ENCODE assay signal across 26 mouse cellular contexts in genomic region chr5:106680636-106681458, GRCm38 (mm10). TPM values are rescaled to one million over a fixed set of nuclear protein-coding genes. Genes with fewer than 3 reads are reported as not detected.
DNase-seq lines count a peak whose midpoint lies in the region; ATAC-seq and TF ChIP-seq lines count a peak whose summit lies in the region.
"Had no signal": no experiment of that assay in that cellular context is flagged by ENCODE, and none has a peak within 500 bp of the region (broad histone marks: within the 10 kb centered on the region; RNA-seq: fewer than 3 reads in every experiment).

No protein-coding gene starts in this region.

- no peak for TF ChIP-seq RAD21 in CH12.LX (IDR thresholded peaks at IDR 0.05; ENCODE audit: low read depth, low read length)

- H3K4me2 ChIP-seq in CH12.LX (ENCODE audit: insufficient read depth, low read depth, poor library complexity, severe bottlenecking) = no peak overlapping the region
- H3K4me2 ChIP-seq: embryonic facial prominence, embryonic 13.5 days; forebrain, embryonic 13.5 days; heart, embryonic 13.5 days; hindbrain, embryonic 12.5 days; kidney, embryonic 15.5 days; neural tube, embryonic 13.5 days had no signal

- no peak overlapping the region for H3K9ac ChIP-seq in CH12.LX (ENCODE audit: insufficient read depth, low read depth)
- H3K9ac ChIP-seq: embryonic facial prominence, embryonic 13.5 days; forebrain, embryonic 13.5 days; heart, embryonic 13.5 days; hindbrain, embryonic 12.5 days; kidney, embryonic 15.5 days; neural tube, embryonic 13.5 days had no signal

- peaks cover 2 to 18% of the 10 kb centered on the region in 2 experiments; a peak in 1 of 4 replicates for H3K4me1 ChIP-seq in CH12.LX (ENCODE audit: control insufficient read depth in 1 of 2, insufficient read depth in 2 of 2)
- H3K4me1 ChIP-seq: embryonic facial prominence, embryonic 13.5 days; forebrain, embryonic 13.5 days; hindbrain, embryonic 12.5 days; kidney, embryonic 15.5 days; neural tube, embryonic 13.5 days had no signal

- H3K79me2 ChIP-seq in CH12.LX (replicated peaks; ENCODE audit: control insufficient read depth, extremely low read depth, insufficient read depth, poor library complexity, severe bottlenecking) = peaks cover 4% of the 10 kb centered on the region

- TF ChIP-seq CTCF in CH12.LX (conservative IDR thresholded peaks at IDR 0.05 in 1 of 2, IDR thresholded peaks at IDR 0.05 in 1 of 2; ENCODE audit: low read depth in 2 of 2, low read length in 2 of 2) = no peak

- no peak overlapping the region for H3K4me3 ChIP-seq in CH12.LX (replicated peaks in 1 of 3; ENCODE audit: low read depth in 2 of 3, low read length in 2 of 3, poor library complexity in 1 of 3)
- H3K4me3 ChIP-seq: embryonic facial prominence, embryonic 13.5 days; erythroblast, embryonic 14.5 days; forebrain, embryonic 13.5 days; heart, embryonic 13.5 days; hindbrain, embryonic 12.5 days; kidney, embryonic 15.5 days; myocyte; neural tube, embryonic 13.5 days had no signal

- peak; percentile 37 for DNase-seq in heart, adult 11 months
- no peak for DNase-seq in heart, postnatal 10 days
- DNase-seq in CH12.LX (ENCODE audit: extremely low read depth) = no peak
- no peak for DNase-seq in adrenal gland, adult 2 months
- DNase-seq in cerebellum, postnatal 14 days = no peak
- DNase-seq: adrenal gland, postnatal 14 days; cerebellum, adult 9-10 months; kidney, postnatal 36 days; midbrain, embryonic 14.5 days; right cerebral cortex, adult 18-20 months; right cerebral cortex, postnatal 4 days; thymus, adult 18-20 months; thymus, postnatal 4 days had no signal

- no peaks in the 10 kb centered on the region for H3K27me3 ChIP-seq in CH12.LX (replicated peaks)
- H3K27me3 ChIP-seq: embryonic facial prominence, embryonic 13.5 days; forebrain, embryonic 13.5 days; heart, embryonic 13.5 days; hindbrain, embryonic 12.5 days; kidney, embryonic 15.5 days; neural tube, embryonic 13.5 days had no signal

- peaks cover 0 to 29% of the 10 kb centered on the region in 2 experiments for H3K36me3 ChIP-seq in CH12.LX (replicated peaks in 1 of 2; ENCODE audit: control insufficient read depth in 1 of 2, insufficient read depth in 1 of 2, low read length in 1 of 2)
- H3K36me3 ChIP-seq: hindbrain, embryonic 12.5 days had no signal

- TF ChIP-seq POLR2A in CH12.LX (IDR thresholded peaks at IDR 0.05; ENCODE audit: low read depth, low read length) = no peak

- intact Hi-C loops in heart, postnatal 10 days (cut with DNase I) = no loop called here

- H3K9me3 ChIP-seq in CH12.LX (replicated peaks; ENCODE audit: low read length) = no peaks in the 10 kb centered on the region
- H3K9me3 ChIP-seq: embryonic facial prominence, embryonic 13.5 days; forebrain, embryonic 13.5 days; heart, embryonic 13.5 days; hindbrain, embryonic 12.5 days; kidney, embryonic 15.5 days; neural tube, embryonic 13.5 days had no signal

- 0 out of 2 replicates have a peak, but pooled peaks have one; percentile 13 for ATAC-seq in common myeloid progenitor, adult 5-6 weeks (replicated peaks; ENCODE audit: low read depth, poor library complexity, severe bottlenecking)
- peak; percentile 32; the same call in 1 of the 2 replicates for ATAC-seq in megakaryocyte-erythroid progenitor cell, adult 5-6 weeks (replicated peaks; ENCODE audit: low FRiP score, low TSS enrichment, poor library complexity, severe bottlenecking)
- ATAC-seq: CD4-positive, CD25-positive, alpha-beta regulatory T cell, adult 4 months; forebrain, embryonic 13.5 days; intestine, postnatal 0 days; lung, postnatal 0 days had no signal

- in situ Hi-C loops in CH12.LX (cut with MboI; ENCODE audit: low pct_ligation_motif_present, low pct_unique_long_range_greater_than_20kb, low sequenced_read_pairs) = no loop called here

- dilution Hi-C loops in CH12.LX (cut with MboI; ENCODE audit: extremely low pct_ligation_motif_present, extremely low pct_unique_long_range_greater_than_20kb, low sequenced_read_pairs) = no loop called here

- H3K27ac ChIP-seq in CH12.LX (ENCODE audit: insufficient read depth, low read depth) = no peak overlapping the region
- H3K27ac ChIP-seq: embryonic facial prominence, embryonic 13.5 days; forebrain, embryonic 13.5 days; heart, embryonic 13.5 days; hindbrain, embryonic 12.5 days; kidney, embryonic 15.5 days; neural tube, embryonic 13.5 days had no signal

- no peak for TF ChIP-seq EP300 in CH12.LX (IDR thresholded peaks at IDR 0.05; ENCODE audit: low read length)

TF ChIP-seq in CH12.LX, 34 proteins besides CTCF, POLR2A, EP300 and RAD21:
- TF ChIP-seq MAZ (IDR thresholded peaks at IDR 0.05; ENCODE audit: low read depth, low read length) = no peak
- peak; percentile 57; the same call in 1 of the 2 replicates for TF ChIP-seq ZNF384 (IDR thresholded peaks at IDR 0.05; ENCODE audit: low read depth, low read length)

RNA-seq across cellular contexts. Expression of gene Zfp644, which starts 16.2 kb away (rescaled TPM):
- total RNA-seq in heart, postnatal 10 days (2021) = 10 to 100 TPM; 93.5 to 98.2 TPM
- total RNA-seq in CH12.LX (2012; rRNA removed) (15.1 and 19.2 TPM in 2 replicates), CH12.LX (2014; rRNA removed) (28.7 and 32.4 TPM in 2 replicates)
- 15.4 and 17.7 TPM in 2 replicates for polyA plus RNA-seq in CH12.LX (2012; ENCODE audit: insufficient read length, low read depth)
- 98.8 and 105 TPM in 2 replicates for total RNA-seq in common myeloid progenitor, adult 5-6 weeks (2017)
- 96.0 and 98.1 TPM in 2 replicates for total RNA-seq in megakaryocyte-erythroid progenitor cell, adult 5-6 weeks (2014; fragmentation: Nextera tagmentation)
- 75.3 and 86.9 TPM in 2 replicates for total RNA-seq in megakaryocyte-erythroid progenitor cell, adult 5-6 weeks (2017)
- 10 to 100 TPM; 63.5 to 65.2 TPM for total RNA-seq in adrenal gland, adult 2 months (2021)
- 4.4 and 5.6 TPM in 2 replicates for polyA plus RNA-seq in adrenal gland, adult 2 months (2012; rRNA removed)
